Mouse (Mus musculus) liver, embryonic 14.5 days (tissue): ENCODE measurements around the gene Fshb. TPM values are rescaled to one million over a fixed set of nuclear protein-coding genes. Genes with fewer than 3 reads are reported as not detected.

ENCODE experiments used
- ATAC-seq: fragments of 200-750 bp; cut with Nextera tagmentation; 2 replicates; pipeline ENCODE4 v1.8.0; 2017; ENCODE audit warnings: moderate number of reproducible peaks, mild to moderate bottlenecking, moderate library complexity; ENCODE audit not compliant: insufficient read depth
- DNase-seq, 3 experiments: peaks; one replicate each; pipeline ENCODE4 v3.0.0-alpha.2; 2012 to 2013; ENCODE audit warnings: low read depth in 3 of 3, low spot score in 3 of 3
- H3K27ac ChIP-seq: fragments of 300-500 bp; sonication (generic); 2 replicates; pipeline ENCODE4 v1.5.1; 2014; ENCODE audit warnings: moderate library complexity, mild to moderate bottlenecking, control low read depth, inconsistent platforms
- H3K27me3 ChIP-seq: fragments of 300-500 bp; sonication (generic); 2 replicates; pipeline ENCODE4 v1.6.1; 2014; ENCODE audit warnings: mild to moderate bottlenecking, low read length, moderate library complexity; ENCODE audit not compliant: control insufficient read depth, insufficient read depth
- H3K36me3 ChIP-seq: fragments of 300-500 bp; sonication (generic); replicated peaks from 2 replicates; pipeline ENCODE4 v1.6.1; 2014; ENCODE audit warnings: low read depth; ENCODE audit not compliant: control insufficient read depth, insufficient read depth
- H3K4me1 ChIP-seq, 2 experiments: fragments of 200-500 bp in 1 of 2; fragments of 300-500 bp in 1 of 2; sonication (generic) in 1 of 2; replicated peaks; 2 replicates each; pipeline ENCODE4 v1.6.1; 2012 to 2014; ENCODE audit warnings: antibody characterized with exemption in 1 of 2, inconsistent platforms in 1 of 2, low read length in 1 of 2; ENCODE audit not compliant: control insufficient read depth in 2 of 2, insufficient read depth in 2 of 2
- H3K4me2 ChIP-seq: fragments of 300-500 bp; sonication (generic); 2 replicates; pipeline ENCODE4 v1.6.1; 2014; ENCODE audit warnings: low read depth, mild to moderate bottlenecking, control low read depth, moderate library complexity
- H3K4me3 ChIP-seq, 2 experiments: fragments of 200-500 bp in 1 of 2; fragments of 300-500 bp in 1 of 2; sonication (generic) in 1 of 2; 2 replicates each; pipeline ENCODE4 v1.5.1; 2012 to 2014; ENCODE audit warnings: low read depth in 2 of 2, low read length in 2 of 2, mild to moderate bottlenecking in 2 of 2, control low read depth in 1 of 2, inconsistent platforms in 1 of 2, moderate library complexity in 1 of 2; ENCODE audit not compliant: insufficient read depth in 1 of 2
- H3K9ac ChIP-seq: fragments of 300-500 bp; sonication (generic); replicated peaks from 2 replicates; pipeline ENCODE4 v1.6.1; 2014; ENCODE audit warnings: mild to moderate bottlenecking, control low read depth, moderate library complexity
- H3K9me3 ChIP-seq: fragments of 300-500 bp; sonication (generic); 2 replicates; pipeline ENCODE4 v1.6.1; 2016; ENCODE audit warnings: low read length, mixed read lengths; ENCODE audit not compliant: control insufficient read depth
- CTCF ChIP-seq: IDR thresholded peaks from 2 replicates; pipeline ENCODE4 v1.5.1; 2016; ENCODE audit warnings: antibody characterized with exemption, low read depth, control low read depth
- EP300 ChIP-seq: IDR thresholded peaks from 2 replicates; pipeline ENCODE4 v1.6.1; 2016; ENCODE audit warnings: antibody characterized with exemption, low read depth
- WGBS: fragments of 180-500 bp; shearing (Covaris S2); extraction: QIAGEN DNeasy Blood & Tissue Kit; methylation state at CpG from one replicate; pipeline ENCODE4 v1.1.7; 2014; ENCODE audit not compliant: insufficient replicate concordance; 5-methylcytosine and 5-hydroxymethylcytosine counted together
- polyA plus RNA-seq, 2 experiments: library from polyadenylated mRNA; depleted of rRNA in 1 of 2; stranded (reverse) in 1 of 2; unstranded in 1 of 2; fragments of >200 nt; fragmentation: Nextera tagmentation in 1 of 2; extraction: Ambion mirVana in 1 of 2; gene quantifications; 2 replicates each; pipeline versions ENCODE4 v1.2.1 to v1.2.3; 2012 to 2014

Fshb gene
- polyA plus RNA-seq, 2 experiments = not detected

GRCm38 (mm10) chr2:107040816-107041215 lies 18.6 kb downstream of the Fshb start:
- Histone ChIP-seq H3K9ac (no peak overlapping the region), H3K4me1 (no peaks in the 10 kb centered on the region), H3K36me3 (no peaks in the 10 kb centered on the region), H3K27ac (no peak overlapping the region), H3K4me3 (no peak overlapping the region), H3K27me3 (no peaks in the 10 kb centered on the region), H3K4me2 (no peak overlapping the region), H3K9me3 (no peaks in the 10 kb centered on the region)
- DNase-seq = no peak
- WGBS = 71% methylated on average over 4 of the region's 4 CpGs
- TF ChIP-seq CTCF (no peak), EP300 (no peak)
- no peak for ATAC-seq

- no peaks in the 10 kb centered on the region for H3K36me3 ChIP-seq
- no peaks in the 10 kb centered on the region for H3K9me3 ChIP-seq
- no peak for DNase-seq
- no peaks in the 10 kb centered on the region for H3K4me1 ChIP-seq
- TF ChIP-seq EP300 (no peak), CTCF (no peak)
- H3K4me3 ChIP-seq = no peak overlapping the region
- H3K4me2 ChIP-seq = no peak overlapping the region
- H3K27me3 ChIP-seq = no peaks in the 10 kb centered on the region
- ATAC-seq = no peak
- 63% methylated on average over 2 of the region's 2 CpGs for WGBS
- no peak overlapping the region for H3K27ac ChIP-seq
- no peak overlapping the region for H3K9ac ChIP-seq
Observed at GRCm38 (mm10) chr2:107035980-107036379, 23.5 kb downstream of the Fshb start.

GRCm38 (mm10) chr2:107024694-107025093 lies 34.8 kb downstream of the Fshb start:
- no peak overlapping the region for H3K9ac ChIP-seq
- DNase-seq = no peak
- no peak for ATAC-seq
- no peaks in the 10 kb centered on the region for H3K4me1 ChIP-seq
- no peaks in the 10 kb centered on the region for H3K9me3 ChIP-seq
- no peak overlapping the region for H3K4me3 ChIP-seq
- 56% methylated on average over 4 of the region's 4 CpGs for WGBS
- no peaks in the 10 kb centered on the region for H3K36me3 ChIP-seq
- no peak overlapping the region for H3K4me2 ChIP-seq
- no peaks in the 10 kb centered on the region for H3K27me3 ChIP-seq
- no peak for TF ChIP-seq CTCF
- no peak for TF ChIP-seq EP300
- H3K27ac ChIP-seq = no peak overlapping the region

- DNase-seq = no peak
- TF ChIP-seq CTCF = no peak
- TF ChIP-seq EP300 = no peak
- Histone ChIP-seq H3K27me3 (no peaks in the 10 kb centered on the region), H3K36me3 (no peaks in the 10 kb centered on the region), H3K4me1 (no peaks in the 10 kb centered on the region), H3K4me3 (no peak overlapping the region), H3K4me2 (no peak overlapping the region), H3K9ac (no peak overlapping the region), H3K27ac (no peak overlapping the region), H3K9me3 (no peaks in the 10 kb centered on the region)
- ATAC-seq = no peak
- WGBS = 60% methylated on average over 5 of the region's 5 CpGs
Observed at GRCm38 (mm10) chr2:107022713-107023112, 36.7 kb downstream of the Fshb start.

GRCm38 (mm10) chr2:107019331-107019730 lies 40.1 kb downstream of the Fshb start:
- WGBS = 46% methylated on average over 2 of the region's 2 CpGs
- no peaks in the 10 kb centered on the region for H3K9me3 ChIP-seq
- TF ChIP-seq EP300 (no peak), CTCF (no peak)
- no peak overlapping the region for H3K9ac ChIP-seq
- H3K4me1 ChIP-seq = no peaks in the 10 kb centered on the region
- DNase-seq = no peak
- no peaks in the 10 kb centered on the region for H3K27me3 ChIP-seq
- H3K36me3 ChIP-seq = no peaks in the 10 kb centered on the region
- H3K27ac ChIP-seq = no peak overlapping the region
- no peak overlapping the region for H3K4me3 ChIP-seq
- ATAC-seq = no peak
- no peak overlapping the region for H3K4me2 ChIP-seq
